Mouse (Mus musculus) monocyte, adult 59 days (primary cell): ENCODE measurements around the gene Sat2. TPM values are rescaled to one million over a fixed set of nuclear protein-coding genes. Genes with fewer than 3 reads are reported as not detected.

ENCODE experiments used
- total RNA-seq, 2 experiments: library from RNA; stranded (reverse); gene quantifications; one replicate each; pipeline ENCODE4 v1.2.4; 2023

The Sat2 gene
- total RNA-seq = 1 to 10 TPM in 1 of 2 experiments, not detected in 1; 1.8 TPM

DNA sequence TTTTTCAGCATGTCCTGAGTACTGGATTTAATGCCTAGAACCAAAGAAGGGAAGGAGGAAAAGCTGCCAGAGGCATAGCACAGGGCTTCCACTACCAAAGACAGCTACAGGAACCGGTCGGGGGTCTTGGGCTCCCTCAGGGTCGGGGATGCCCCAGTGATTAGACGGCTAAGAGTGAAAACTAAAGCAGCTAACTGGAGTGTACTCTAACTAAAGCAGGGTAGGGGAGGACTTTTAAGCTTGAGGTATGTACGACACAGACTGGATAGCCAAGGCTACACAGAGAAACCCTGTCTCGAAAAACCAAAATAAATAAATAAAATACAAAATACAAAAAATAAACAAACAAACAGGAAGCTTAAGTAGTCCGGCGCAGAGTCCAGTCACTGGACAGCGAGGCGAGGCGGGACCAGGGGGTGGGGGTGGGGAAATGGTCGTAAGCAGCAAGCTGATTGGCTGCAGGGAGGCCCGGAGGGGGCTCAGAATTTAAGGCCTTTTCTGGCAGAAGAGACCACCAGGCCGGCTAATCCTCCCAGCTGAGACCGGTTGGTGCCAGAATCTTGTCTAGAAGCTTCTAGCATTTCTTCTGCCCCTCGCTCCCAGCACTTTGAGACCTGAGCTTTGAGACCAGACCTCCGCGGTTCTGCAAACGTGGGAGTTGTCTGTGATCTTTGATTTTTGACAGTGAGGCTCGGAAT is at the start of gene Sat2:
Gene Sat2, plus strand, starts transcription at position 454 of the 698 bp plus-strand sequence.

DNA sequence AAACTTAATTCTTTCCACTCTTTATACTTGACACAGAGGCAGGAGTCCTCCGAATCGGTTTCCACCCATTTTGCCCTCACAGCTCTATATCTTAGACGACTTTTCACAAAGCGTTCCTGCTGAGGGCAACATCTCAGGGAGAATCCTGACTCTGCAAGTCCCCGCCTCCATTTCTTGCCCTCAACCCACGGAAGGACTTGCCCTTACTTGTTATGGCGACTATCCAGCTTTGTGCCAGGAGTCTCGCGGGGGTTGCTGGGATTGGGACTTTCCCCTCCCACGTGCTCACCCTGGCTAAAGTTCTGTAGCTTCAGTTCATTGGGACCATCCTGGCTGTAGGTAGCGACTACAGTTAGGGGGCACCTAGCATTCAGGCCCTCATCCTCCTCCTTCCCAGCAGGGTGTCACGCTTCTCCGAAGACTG is 41.7 kb upstream of the Sat2 start, which contains the start of the genes Wrap53 and Trp53:
Gene Wrap53, minus strand, starts transcription at position 165 of the 424 bp plus-strand sequence.
Gene Trp53, plus strand, starts transcription at position 269 of the 424 bp plus-strand sequence.

DNA sequence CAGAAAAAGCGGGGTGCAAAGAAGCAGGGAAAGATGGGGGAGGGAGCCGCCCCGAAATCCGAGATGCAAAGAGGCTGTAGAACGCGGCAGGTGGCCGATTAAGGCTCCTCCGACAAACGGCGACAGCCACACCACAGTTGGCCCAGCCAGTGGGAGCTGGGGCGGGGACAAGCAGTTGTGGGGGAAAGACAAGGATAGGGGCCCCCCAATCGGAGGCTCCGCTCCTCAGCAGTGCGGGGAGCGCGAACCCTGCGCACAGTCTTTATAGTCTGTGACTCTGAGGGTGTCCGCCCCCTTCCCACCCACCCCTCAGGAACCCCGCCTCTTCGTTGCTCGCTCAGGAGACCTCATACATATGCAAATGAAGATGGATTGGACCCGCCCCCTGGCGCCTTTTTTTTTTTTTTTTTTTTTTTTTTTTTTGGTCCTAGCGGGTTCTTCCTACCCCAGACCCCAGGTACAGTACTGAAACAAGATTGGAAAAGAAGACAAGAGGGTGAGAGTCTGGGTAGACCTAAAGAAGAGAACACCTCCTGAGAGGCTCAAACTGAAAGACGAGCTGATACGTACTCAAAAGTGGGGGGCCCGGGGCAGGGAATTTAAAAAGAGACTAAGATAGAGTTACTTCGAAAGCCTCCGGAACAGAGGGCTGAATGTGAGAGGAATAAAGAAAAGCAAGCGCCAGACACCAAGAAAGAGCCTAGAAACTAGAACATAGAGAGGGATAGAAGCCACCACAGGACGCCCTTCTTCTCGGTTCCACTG is 15.9 kb upstream of the Sat2 start, which contains the start of gene Atp1b2:
Gene Atp1b2, minus strand, starts transcription at position 217 of the 765 bp plus-strand sequence.

DNA sequence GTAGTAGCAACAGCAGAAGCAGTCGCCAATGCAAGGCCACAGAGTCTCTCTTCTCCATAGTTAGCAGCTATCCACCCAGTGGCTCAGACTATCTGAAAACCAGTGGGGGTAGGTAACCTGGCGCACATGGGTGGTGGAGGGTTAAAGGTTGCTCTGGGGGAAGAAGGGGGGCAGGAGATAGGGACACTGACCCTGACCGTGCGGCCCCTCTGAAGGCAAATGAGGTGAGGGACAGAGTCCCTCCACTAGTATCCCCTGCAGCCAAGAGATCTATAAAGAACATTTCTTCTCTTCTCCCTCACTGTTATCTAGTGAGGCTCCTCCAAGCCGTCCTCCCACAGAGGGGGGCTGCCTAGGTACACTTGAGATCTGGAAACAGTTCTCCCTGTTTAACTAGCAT is 4.0 kb upstream of the Sat2 start, which contains the start of gene Shbg:
Gene Shbg, minus strand, starts transcription at position 101 of the 400 bp plus-strand sequence.

DNA sequence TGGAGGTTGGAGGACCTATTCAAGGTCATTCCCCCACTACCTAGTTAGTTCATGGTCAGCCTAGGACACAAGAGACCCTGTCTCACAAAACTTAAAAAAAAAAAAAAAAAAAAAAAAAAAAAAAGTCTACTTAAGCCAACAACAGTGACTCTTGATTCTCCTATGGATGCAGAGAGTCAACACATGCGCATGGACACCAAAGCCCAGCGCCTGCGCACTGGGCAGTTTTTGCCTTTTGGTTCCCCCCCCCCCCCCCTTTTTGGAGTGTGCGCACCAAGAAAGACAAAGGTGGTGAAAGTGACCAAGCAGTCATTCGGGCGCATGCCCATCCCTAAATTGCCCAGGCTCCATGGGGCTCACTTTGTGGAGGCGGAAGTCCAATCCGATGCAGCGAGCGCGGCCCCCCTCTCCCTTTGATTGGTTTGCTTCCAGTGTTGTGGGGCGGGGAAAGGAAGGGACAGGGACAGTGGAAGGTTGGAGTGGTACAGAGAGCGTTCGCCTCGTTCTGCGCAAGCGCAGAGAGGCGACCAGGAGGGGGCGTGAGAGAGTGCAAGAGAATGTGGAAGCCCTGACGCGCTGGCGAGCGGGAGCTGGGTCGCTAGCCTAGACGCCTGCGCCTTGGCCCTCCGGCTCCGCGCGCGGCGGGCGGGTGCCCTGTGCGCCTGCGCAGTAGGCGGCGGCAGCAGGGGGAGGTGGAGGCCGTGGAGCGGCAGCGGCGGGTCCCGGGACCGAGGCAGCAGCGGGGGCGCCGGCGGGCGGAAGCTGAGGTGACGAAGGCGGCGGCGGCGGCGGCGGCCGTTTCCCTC is 10.7 kb downstream of the Sat2 start, which contains the start of gene Fxr2:
Gene Fxr2, plus strand, starts transcription at position 707 of the 806 bp plus-strand sequence.

DNA sequence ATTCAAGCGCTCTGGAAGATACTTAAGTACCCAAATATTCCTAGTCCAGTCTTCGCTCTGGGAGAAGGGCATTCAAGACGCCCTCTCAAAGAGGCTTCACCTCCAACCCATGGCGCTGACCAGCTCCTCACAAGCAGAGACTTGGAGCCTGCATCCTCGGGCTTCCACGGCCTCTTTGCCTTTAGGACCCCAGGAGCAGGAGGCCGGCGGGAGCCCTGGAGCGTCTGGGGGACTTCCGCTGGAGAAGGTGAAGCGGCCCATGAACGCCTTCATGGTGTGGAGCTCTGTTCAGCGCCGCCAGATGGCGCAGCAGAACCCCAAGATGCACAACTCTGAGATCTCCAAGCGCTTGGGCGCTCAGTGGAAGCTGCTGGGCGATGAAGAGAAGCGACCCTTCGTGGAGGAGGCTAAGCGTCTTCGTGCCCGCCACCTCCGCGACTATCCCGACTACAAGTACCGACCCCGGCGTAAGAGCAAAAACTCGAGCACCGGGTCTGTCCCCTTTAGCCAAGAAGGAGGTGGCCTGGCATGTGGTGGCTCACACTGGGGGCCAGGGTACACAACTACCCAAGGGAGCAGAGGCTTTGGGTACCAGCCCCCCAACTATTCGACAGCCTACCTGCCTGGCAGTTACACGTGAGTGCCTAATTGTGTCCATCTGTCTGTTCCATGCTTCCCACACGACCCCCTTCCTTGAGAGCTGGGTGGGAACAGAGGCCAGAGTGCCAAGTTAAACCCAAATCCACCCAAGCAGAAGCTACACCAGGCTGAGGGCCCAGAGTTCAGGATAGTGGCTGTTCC is 33.6 kb downstream of the Sat2 start, which contains the start of gene Sox15:
Gene Sox15, plus strand, starts transcription at position 51 of the 801 bp plus-strand sequence.

DNA sequence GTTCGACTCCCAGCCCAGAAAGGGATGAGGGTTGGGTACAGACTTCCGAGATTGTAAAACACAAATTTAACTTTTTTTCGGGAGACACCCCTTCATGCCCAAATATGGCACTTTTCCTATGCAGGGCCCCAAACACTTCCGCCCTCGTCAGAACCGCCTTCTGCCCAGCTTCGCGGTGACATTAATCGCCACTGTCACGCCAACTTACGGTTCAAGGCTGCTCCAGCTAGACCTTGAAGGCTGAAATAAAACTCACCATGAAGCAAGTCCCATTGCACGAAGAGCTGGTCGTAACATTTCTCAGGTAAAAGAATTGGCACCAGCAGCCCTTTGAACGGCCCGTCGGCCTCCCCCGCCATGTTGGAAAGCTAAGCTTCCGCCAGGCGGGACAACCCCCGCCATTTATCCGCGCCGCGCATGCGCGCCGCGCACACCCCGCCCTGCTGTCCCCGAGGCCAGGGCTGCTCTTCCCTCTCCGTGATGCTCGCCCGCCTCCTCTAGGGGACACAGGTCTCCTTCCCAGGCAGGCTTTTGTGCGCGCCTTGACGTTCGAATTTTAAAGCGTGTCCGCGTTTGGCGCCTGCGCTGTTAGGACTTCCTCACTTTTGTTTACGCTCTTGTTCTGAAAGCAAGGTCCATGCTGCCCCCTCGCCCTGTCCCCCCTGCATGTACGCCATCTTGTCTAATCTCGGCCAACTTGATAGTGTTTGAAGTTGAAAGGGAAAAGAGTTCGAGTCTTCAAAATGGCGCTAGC is 40.6 kb downstream of the Sat2 start, which contains the start of gene Mpdu1:
Gene Mpdu1, minus strand, starts transcription at position 430 of the 754 bp plus-strand sequence.

DNA sequence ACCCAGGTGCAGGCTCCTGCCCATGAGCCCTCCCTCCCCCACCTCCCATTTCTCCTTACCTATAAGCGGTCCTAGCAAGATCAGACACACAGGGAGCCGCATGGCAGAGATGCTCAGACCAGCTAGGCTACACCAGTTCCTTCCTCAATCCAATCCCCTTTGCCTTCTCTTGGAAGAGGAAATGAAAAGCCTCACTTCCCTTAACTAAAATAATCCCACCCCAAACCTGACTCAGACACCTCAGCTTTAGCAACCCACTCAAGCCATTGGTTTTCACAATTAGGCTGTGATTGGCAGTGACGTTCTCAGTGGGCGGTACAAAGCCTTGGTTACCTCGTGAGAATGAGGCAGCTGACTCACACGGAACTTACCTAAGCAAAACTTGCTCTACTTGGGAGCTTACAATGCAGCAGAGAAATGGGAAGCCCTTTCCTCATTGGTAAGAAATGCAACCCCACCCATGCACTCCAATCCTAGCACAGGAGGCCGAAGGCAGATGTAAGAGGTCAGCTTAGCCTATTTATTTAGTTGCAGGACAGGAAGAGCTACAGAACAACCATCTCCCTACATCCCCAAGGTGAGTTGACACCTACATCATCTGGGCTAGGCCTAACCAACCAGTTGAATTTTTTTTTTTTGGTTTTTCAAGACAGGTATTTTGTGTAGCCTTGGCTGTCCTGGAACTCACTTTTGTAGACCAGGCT is 44.3 kb downstream of the Sat2 start, which contains the start of gene Cd68:
Gene Cd68, minus strand, starts transcription at position 193 of the 704 bp plus-strand sequence.

DNA sequence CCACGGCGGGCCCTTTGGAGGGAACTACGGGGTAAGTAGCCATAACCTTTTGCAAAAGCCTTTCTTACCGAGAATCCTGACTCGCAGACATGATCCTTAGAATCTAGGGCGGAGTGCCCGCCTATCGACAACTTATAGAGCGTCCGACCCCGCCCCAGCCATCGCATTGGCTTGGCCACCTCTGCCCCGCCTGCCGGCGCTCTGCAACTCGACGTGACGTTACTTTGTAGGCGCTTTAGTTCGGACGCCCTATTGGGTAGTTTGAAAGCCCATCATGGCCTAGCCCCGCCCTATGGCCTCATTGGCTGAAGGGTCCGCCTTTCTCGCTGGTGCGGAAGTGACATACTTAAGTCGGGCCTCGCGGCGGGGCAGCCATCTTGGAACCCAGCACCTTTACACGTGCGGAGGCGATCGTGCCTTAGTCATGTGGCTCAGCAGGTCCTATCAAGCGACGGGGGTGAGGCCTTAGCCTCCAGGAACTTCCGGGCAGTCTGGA is 50.4 kb downstream of the Sat2 start, which contains the start of gene Eif4a1:
Gene Eif4a1, minus strand, starts transcription at position 213 of the 496 bp plus-strand sequence.

Other genes with a start within 250 kb of the Sat2 start
- gene Naa38, start 226.5 kb upstream of the Sat2 start, total RNA-seq = 10 to 100 TPM; 37.3 to 63.3 TPM
- gene Cyb5d1, start 226.4 kb upstream of the Sat2 start, total RNA-seq = 10 to 100 TPM; 19.2 to 23.1 TPM
- 10 to 100 TPM; 22.0 to 32.2 TPM for gene Tmem88, start 223.8 kb upstream of the Sat2 start, total RNA-seq
- gene Kdm6b, start 208.3 kb upstream of the Sat2 start, total RNA-seq = 100 to 1,000 TPM; 375 to 454 TPM
- gene Dnah2, start 72.9 kb upstream of the Sat2 start, total RNA-seq = 10 to 100 TPM; 35.0 to 38.9 TPM
- gene Efnb3, start 61.8 kb upstream of the Sat2 start, total RNA-seq = under 1 TPM; 0.63 to 0.70 TPM
- 1 to 10 TPM; 6.8 to 8.1 TPM for gene Wrap53, start 41.8 kb upstream of the Sat2 start, total RNA-seq
- 10 to 100 TPM; 79.2 to 81.1 TPM for gene Trp53, start 41.7 kb upstream of the Sat2 start, total RNA-seq
- under 1 TPM in 1 of 2 experiments, not detected in 1; 0.24 TPM for gene Atp1b2, start 16.1 kb upstream of the Sat2 start, total RNA-seq
- not detected for gene Shbg, start 4.1 kb upstream of the Sat2 start, total RNA-seq
- gene Fxr2, start 11.0 kb downstream of the Sat2 start, total RNA-seq = 10 to 100 TPM; 68.3 to 68.4 TPM
- under 1 TPM in 1 of 2 experiments, not detected in 1; 0.64 TPM for gene Sox15, start 33.3 kb downstream of the Sat2 start, total RNA-seq
- gene Mpdu1, start 40.6 kb downstream of the Sat2 start, total RNA-seq = 10 to 100 TPM; 73.1 to 74.9 TPM
- gene Cd68, start 44.1 kb downstream of the Sat2 start, total RNA-seq = 100 to 1,000 TPM; 685 to 696 TPM
- gene Eif4a1, start 50.4 kb downstream of the Sat2 start, total RNA-seq = 100 to 1,000 TPM; 892 to 975 TPM
- gene Senp3, start 60.1 kb downstream of the Sat2 start, total RNA-seq = 100 to 1,000 TPM; 109 to 116 TPM
- gene Tnfsf13, start 63.8 kb downstream of the Sat2 start, total RNA-seq = 10 to 100 TPM; 63.1 to 66.0 TPM
- gene Tnfsf12, start 73.8 kb downstream of the Sat2 start, total RNA-seq = 10 to 100 TPM; 66.6 to 77.0 TPM
- 10 to 100 TPM; 23.6 to 27.1 TPM for gene Tnfsfm13, start 74.1 kb downstream of the Sat2 start, total RNA-seq
- gene Polr2a, start 136.6 kb downstream of the Sat2 start, total RNA-seq = 100 to 1,000 TPM; 114 to 142 TPM
- not detected for gene Slc35g3, start 139.9 kb downstream of the Sat2 start, total RNA-seq
- gene Zbtb4, start 143.9 kb downstream of the Sat2 start, total RNA-seq = 10 to 100 TPM; 16.0 to 20.0 TPM
- under 1 TPM; 0.45 to 0.49 TPM for gene Chrnb1, start 173.9 kb downstream of the Sat2 start, total RNA-seq
- gene Fgf11, start 179.8 kb downstream of the Sat2 start, total RNA-seq = 1 to 10 TPM in 1 of 2 experiments, under 1 TPM in 1; 0.76 to 1.3 TPM
- gene Tmem102, start 183.6 kb downstream of the Sat2 start, total RNA-seq = not detected
- not detected for gene Gm39566, start 193.3 kb downstream of the Sat2 start, total RNA-seq
- not detected for gene Spem2, start 196.4 kb downstream of the Sat2 start, total RNA-seq
- gene Spem1, start 200.2 kb downstream of the Sat2 start, total RNA-seq = not detected
- 1 to 10 TPM; 1.9 to 2.6 TPM for gene Nlgn2, start 215.8 kb downstream of the Sat2 start, total RNA-seq
- 100 to 1,000 TPM; 100 to 117 TPM for gene Tmem256, start 216.5 kb downstream of the Sat2 start, total RNA-seq
- gene Plscr3, start 224.4 kb downstream of the Sat2 start, total RNA-seq = 10 to 100 TPM; 39.8 to 43.6 TPM
- not detected for gene Tnk1, start 236.7 kb downstream of the Sat2 start, total RNA-seq